Mouse (Mus musculus) heart, embryonic 16.5 days (tissue): ENCODE results near the gene Phc1. TPM values are rescaled to one million over a fixed set of nuclear protein-coding genes. Genes with fewer than 3 reads are reported as not detected.

Experiments
- ATAC-seq: fragments of 200-750 bp; cut with Nextera tagmentation; replicated peaks from 2 replicates; pipeline ENCODE4 v1.8.0; 2017; ENCODE audit warnings: moderate number of reproducible peaks; ENCODE audit not compliant: insufficient read depth, low FRiP score; ENCODE audit errors: extremely low read depth
- H3K27ac ChIP-seq: fragments of 300-500 bp; sonication (generic); 2 replicates; pipeline ENCODE4 v1.5.1; 2014; ENCODE audit warnings: mild to moderate bottlenecking, low read length, control low read depth, moderate library complexity
- H3K27me3 ChIP-seq: fragments of 300-500 bp; sonication (generic); 2 replicates; pipeline ENCODE4 v1.6.1; 2014; ENCODE audit warnings: low read length, mixed read lengths; ENCODE audit not compliant: control insufficient read depth, insufficient read depth
- H3K36me3 ChIP-seq: fragments of 300-500 bp; sonication (generic); 2 replicates; pipeline ENCODE4 v1.6.1; 2014; ENCODE audit not compliant: control insufficient read depth, insufficient read depth
- H3K4me1 ChIP-seq: fragments of 300-500 bp; sonication (generic); 2 replicates; pipeline ENCODE4 v1.6.1; 2014; ENCODE audit warnings: low read length, mixed read lengths; ENCODE audit not compliant: control insufficient read depth, insufficient read depth
- H3K4me2 ChIP-seq: fragments of 300-500 bp; sonication (generic); 2 replicates; pipeline ENCODE4 v1.6.1; 2014; ENCODE audit warnings: low read depth, mild to moderate bottlenecking, control low read depth, low read length
- H3K4me3 ChIP-seq: fragments of 300-500 bp; sonication (generic); 2 replicates; pipeline ENCODE4 v1.5.1; 2014; ENCODE audit warnings: mild to moderate bottlenecking, control low read depth, low read length
- H3K9ac ChIP-seq: fragments of 300-500 bp; sonication (generic); 2 replicates; pipeline ENCODE4 v1.6.1; 2014; ENCODE audit warnings: low read length, control low read depth
- H3K9me3 ChIP-seq: fragments of 300-500 bp; sonication (generic); replicated peaks from 2 replicates; pipeline ENCODE4 v1.6.1; 2016; ENCODE audit warnings: low read length; ENCODE audit not compliant: control insufficient read depth
- WGBS: fragments of 180-500 bp; shearing (Covaris S2); extraction: QIAGEN DNeasy Blood & Tissue Kit; methylation state at CpG from one replicate; pipeline ENCODE4 v1.1.7; 2014; 5-methylcytosine and 5-hydroxymethylcytosine counted together
- polyA plus RNA-seq: library from polyadenylated mRNA; unstranded; fragments of >200 nt; fragmentation: Nextera tagmentation; extraction: Ambion mirVana; gene quantifications from 2 replicates; pipeline ENCODE4 v1.2.1, GENCODE M21; 2015

The Phc1 gene
- polyA plus RNA-seq, 1 experiment from 2014 or later = 7.2 TPM

DNA sequence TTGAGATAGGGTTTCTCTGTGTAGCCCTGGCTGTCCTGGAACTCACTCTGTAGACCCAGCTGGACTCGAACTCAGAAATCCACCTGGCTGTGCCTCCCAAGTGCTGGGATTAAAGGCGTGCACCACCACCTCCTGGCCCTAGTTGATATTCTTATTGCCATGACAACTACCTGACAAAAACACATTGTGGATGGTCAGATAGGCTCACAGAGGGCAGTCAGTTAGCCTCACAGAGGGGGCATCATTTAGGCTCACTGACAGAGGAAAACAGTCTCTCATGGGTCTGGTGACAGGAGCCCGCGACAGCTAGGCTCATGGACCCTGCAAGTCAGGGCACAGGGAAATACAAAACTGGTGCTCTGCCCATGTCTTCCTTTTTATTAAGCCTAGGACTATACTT, 56.1 kb downstream of the Phc1 start:
- no peaks in the 10 kb centered on the region for H3K9me3 ChIP-seq
- H3K4me3 ChIP-seq = no peak overlapping the region
- H3K27me3 ChIP-seq = no peaks in the 10 kb centered on the region
- no peak overlapping the region for H3K4me2 ChIP-seq
- WGBS = 88% methylated on average over 4 of the region's 4 CpGs
- no peaks in the 10 kb centered on the region for H3K4me1 ChIP-seq
- H3K27ac ChIP-seq = no peak overlapping the region
- no peak for ATAC-seq
- H3K36me3 ChIP-seq = no peaks in the 10 kb centered on the region
- H3K9ac ChIP-seq = no peak overlapping the region

- H3K27me3 ChIP-seq = no peaks in the 10 kb centered on the region
- no peaks in the 10 kb centered on the region for H3K9me3 ChIP-seq
- no peak overlapping the region for H3K9ac ChIP-seq
- H3K4me2 ChIP-seq = no peak overlapping the region
- no peaks in the 10 kb centered on the region for H3K4me1 ChIP-seq
- no peak overlapping the region for H3K4me3 ChIP-seq
- H3K36me3 ChIP-seq = no peaks in the 10 kb centered on the region
- ATAC-seq = no peak
- H3K27ac ChIP-seq = no peak overlapping the region
- WGBS = 65% methylated on average over 2 of the region's 2 CpGs
Measured at GRCm38 (mm10) chr6:122283429-122283828, 56.9 kb downstream of the Phc1 start.

DNA sequence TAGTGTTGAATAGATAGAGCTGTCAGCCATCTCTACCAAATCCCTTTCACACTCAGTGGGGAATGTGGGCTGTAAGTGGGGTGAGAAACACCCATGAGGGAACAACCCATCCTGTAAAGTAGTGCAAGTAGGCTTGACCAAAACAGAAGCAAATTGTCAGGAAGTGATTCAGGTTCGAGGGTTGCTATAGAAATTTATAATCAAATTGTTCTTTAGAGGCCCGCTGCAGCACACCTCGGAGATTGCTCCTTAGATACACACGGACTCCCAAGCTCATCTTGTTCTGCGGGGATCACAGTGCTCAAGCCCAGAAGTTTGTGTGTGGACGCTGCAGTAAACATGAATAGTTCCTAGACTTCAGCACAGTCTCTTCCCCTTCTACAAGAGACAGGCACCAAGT, 57.6 kb downstream of the Phc1 start, which contains the start of gene Klrg1:
TSS of gene Klrg1 (minus strand) at position 101 of the 400 bp plus-strand sequence.
- no peak within 1 kb of the TSS for H3K27ac ChIP-seq
- 78% methylated on average over 6 of the region's 6 CpGs for WGBS
- no peaks in the 10 kb centered on the region for H3K27me3 ChIP-seq
- no peaks in the 10 kb centered on the region for H3K4me1 ChIP-seq
- no peak within 1 kb of the TSS for H3K4me2 ChIP-seq
- no peaks in the 10 kb centered on the region for H3K9me3 ChIP-seq
- H3K9ac ChIP-seq = no peak within 1 kb of the TSS
- no peak for ATAC-seq
- no peaks in the 10 kb centered on the region for H3K36me3 ChIP-seq
- no peak within 1 kb of the TSS for H3K4me3 ChIP-seq

GRCm38 (mm10) chr6:122276565-122276964, 63.8 kb downstream of the Phc1 start:
- Histone ChIP-seq H3K4me1 (no peaks in the 10 kb centered on the region), H3K4me3 (no peak overlapping the region), H3K9me3 (no peaks in the 10 kb centered on the region), H3K36me3 (no peaks in the 10 kb centered on the region), H3K9ac (no peak overlapping the region), H3K27me3 (no peaks in the 10 kb centered on the region), H3K27ac (no peak overlapping the region), H3K4me2 (no peak overlapping the region)
- ATAC-seq = no peak
- WGBS = 78% methylated on average over 7 of the region's 7 CpGs

- WGBS = 9% methylated on average over 5 of the region's 5 CpGs
- Histone ChIP-seq H3K4me1 (no peaks in the 10 kb centered on the region), H3K9me3 (no peaks in the 10 kb centered on the region), H3K4me3 (no peak overlapping the region), H3K27me3 (no peaks in the 10 kb centered on the region), H3K27ac (no peak overlapping the region), H3K4me2 (no peak overlapping the region), H3K36me3 (no peaks in the 10 kb centered on the region), H3K9ac (no peak overlapping the region)
- ATAC-seq = no peak
Measured at GRCm38 (mm10) chr6:122274546-122274945, 65.8 kb downstream of the Phc1 start.

DNA sequence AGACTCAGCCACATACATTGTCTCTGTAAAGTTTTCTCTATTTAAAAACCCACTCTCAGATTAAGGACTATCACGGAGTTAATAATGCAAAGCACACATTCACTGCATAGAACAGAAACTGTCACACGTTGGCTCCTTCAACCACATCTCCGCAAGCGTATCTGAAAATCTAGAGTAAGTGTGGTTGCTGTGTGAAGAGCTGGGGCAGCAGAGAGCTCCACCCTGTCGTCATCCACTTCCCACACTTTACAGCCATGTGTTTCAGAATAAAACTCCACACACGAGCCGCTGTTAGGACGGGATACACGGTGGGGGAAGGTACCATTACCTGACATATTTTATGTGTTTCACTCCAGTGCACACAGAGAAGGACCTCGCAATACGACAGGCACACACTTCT, 70.2 kb downstream of the Phc1 start:
- Histone ChIP-seq H3K4me2 (no peak overlapping the region), H3K36me3 (no peaks in the 10 kb centered on the region), H3K9ac (no peak overlapping the region), H3K4me3 (no peak overlapping the region), H3K27me3 (no peaks in the 10 kb centered on the region), H3K9me3 (no peaks in the 10 kb centered on the region), H3K27ac (no peak overlapping the region), H3K4me1 (no peaks in the 10 kb centered on the region)
- WGBS = 59% methylated on average over 11 of the region's 11 CpGs
- ATAC-seq = no peak

- Histone ChIP-seq H3K4me3 (no peak overlapping the region), H3K4me2 (no peak overlapping the region), H3K9ac (no peak overlapping the region), H3K27ac (no peak overlapping the region), H3K9me3 (no peaks in the 10 kb centered on the region), H3K36me3 (no peaks in the 10 kb centered on the region), H3K4me1 (no peaks in the 10 kb centered on the region), H3K27me3 (no peaks in the 10 kb centered on the region)
- ATAC-seq = no peak
- WGBS = 84% methylated on average over 4 of the region's 4 CpGs
Measured at GRCm38 (mm10) chr6:122269170-122269569, 71.2 kb downstream of the Phc1 start.

GRCm38 (mm10) chr6:122268561-122268960, 71.8 kb downstream of the Phc1 start:
- 15% methylated on average over 3 of the region's 3 CpGs for WGBS

More at GRCm38 (mm10) chr6:122268561-122268960, 71.8 kb downstream of the Phc1 start:
- ATAC-seq = no peak; the same call in 1 of the 2 replicates
- H3K4me1 ChIP-seq = no peaks in the 10 kb centered on the region
- no peak overlapping the region for H3K9ac ChIP-seq
- H3K27me3 ChIP-seq = no peaks in the 10 kb centered on the region
- no peaks in the 10 kb centered on the region for H3K9me3 ChIP-seq
- no peak overlapping the region for H3K27ac ChIP-seq
- no peak overlapping the region for H3K4me3 ChIP-seq
- no peaks in the 10 kb centered on the region for H3K36me3 ChIP-seq
- no peak overlapping the region for H3K4me2 ChIP-seq
